Mouse (Mus musculus): ENCODE measurements around the gene Pram1.

- TF ChIP-seq CTCF (IDR thresholded peaks at IDR 0.05; ENCODE audit: low read depth) (no peak), EP300 (IDR thresholded peaks at IDR 0.05; ENCODE audit: low read depth) (no peak)
Observed at GRCm38 (mm10) chr17:33637516-33638276, at the start of gene Pram1.

Data from liver, embryonic 14.5 days (tissue).